Mouse (Mus musculus) CH12.LX (cell line): ENCODE measurements around the gene Hmga2. TPM values are rescaled to one million over a fixed set of nuclear protein-coding genes. Genes with fewer than 3 reads are reported as not detected.

Experiments
- DNase-seq: peaks from one replicate; pipeline ENCODE4 v3.0.0-alpha.2; 2013; ENCODE audit errors: extremely low read depth
- H3K27ac ChIP-seq: 2 replicates; pipeline ENCODE4 v1.5.1; 2012; ENCODE audit warnings: low read depth, mild to moderate bottlenecking, control low read depth, moderate library complexity; ENCODE audit not compliant: insufficient read depth
- H3K27me3 ChIP-seq: replicated peaks from 2 replicates; pipeline ENCODE3; 2012; ENCODE audit warnings: inconsistent platforms
- H3K36me3 ChIP-seq, 2 experiments: replicated peaks in 1 of 2; 2 replicates each; pipeline versions ENCODE3 to v1.6.1; 2012; ENCODE audit warnings: inconsistent platforms in 1 of 2, low read length in 1 of 2, mild to moderate bottlenecking in 1 of 2, mixed read lengths in 1 of 2, moderate library complexity in 1 of 2; ENCODE audit not compliant: control insufficient read depth in 1 of 2, insufficient read depth in 1 of 2
- H3K4me1 ChIP-seq, 2 experiments: 2 replicates each; pipeline ENCODE4 v1.6.1; 2012; ENCODE audit warnings: inconsistent platforms in 1 of 2, moderate library complexity in 1 of 2; ENCODE audit not compliant: insufficient read depth in 2 of 2, control insufficient read depth in 1 of 2
- H3K4me2 ChIP-seq: 2 replicates; pipeline ENCODE4 v1.6.1; 2012; ENCODE audit warnings: low read depth, mild to moderate bottlenecking, control low read depth; ENCODE audit not compliant: poor library complexity, insufficient read depth, severe bottlenecking
- H3K4me3 ChIP-seq, 3 experiments: fragments of 150-350 bp in 1 of 3; sonication (generic) in 1 of 3; replicated peaks in 1 of 3; 2 replicates each; pipeline versions ENCODE3 to v1.5.1; 2011 to 2012; ENCODE audit warnings: low read depth in 2 of 3, low read length in 2 of 3, mild to moderate bottlenecking in 2 of 3, moderate library complexity in 2 of 3, control low read depth in 1 of 3, improper control_type of control experiment in 1 of 3, inconsistent platforms in 1 of 3, mixed read lengths in 1 of 3; ENCODE audit not compliant: poor library complexity in 1 of 3
- H3K79me2 ChIP-seq: replicated peaks from 2 replicates; pipeline ENCODE4 v1.6.1; 2012; ENCODE audit warnings: mild to moderate bottlenecking, moderate library complexity; ENCODE audit not compliant: control insufficient read depth, poor library complexity, insufficient read depth, severe bottlenecking; ENCODE audit errors: extremely low read depth
- H3K9ac ChIP-seq: 2 replicates; pipeline ENCODE4 v1.6.1; 2012; ENCODE audit warnings: low read depth, mild to moderate bottlenecking, control low read depth, moderate library complexity; ENCODE audit not compliant: insufficient read depth
- H3K9me3 ChIP-seq: replicated peaks from 2 replicates; pipeline ENCODE3; 2012; ENCODE audit warnings: low read length, inconsistent platforms, mixed read lengths
- BHLHE40 ChIP-seq: IDR thresholded peaks from 2 replicates; pipeline ENCODE4 v1.6.1; 2011; ENCODE audit warnings: mild to moderate bottlenecking, low read depth, low read length, improper control_type of control experiment
- CHD1 ChIP-seq: IDR thresholded peaks from 2 replicates; pipeline ENCODE4 v1.6.1; 2012; ENCODE audit warnings: low read depth, low read length, improper control_type of control experiment, inconsistent platforms
- ELF1 ChIP-seq: IDR thresholded peaks from 2 replicates; pipeline ENCODE4 v1.6.1; 2014; ENCODE audit warnings: low read depth, mild to moderate bottlenecking, inconsistent platforms, low read length, improper control_type of control experiment
- EP300 ChIP-seq: IDR thresholded peaks from 2 replicates; pipeline ENCODE4 v1.6.1; 2011; ENCODE audit warnings: low read length, improper control_type of control experiment
- ETS1 ChIP-seq: conservative IDR thresholded peaks from 2 replicates; pipeline ENCODE4 v1.6.1; 2012; ENCODE audit warnings: low read depth, mild to moderate bottlenecking, inconsistent platforms, low read length, improper control_type of control experiment, moderate library complexity
- GABPA ChIP-seq: IDR thresholded peaks from 2 replicates; pipeline ENCODE4 v1.6.1; 2012; ENCODE audit warnings: low read depth, low read length, improper control_type of control experiment, inconsistent platforms; ENCODE audit not compliant: insufficient replicate concordance
- HCFC1 ChIP-seq: IDR thresholded peaks from 2 replicates; pipeline ENCODE4 v1.6.1; 2012; ENCODE audit warnings: low read depth, mild to moderate bottlenecking, inconsistent platforms, low read length, improper control_type of control experiment
- JUN ChIP-seq: IDR thresholded peaks from 2 replicates; pipeline ENCODE4 v1.6.1; 2011; ENCODE audit warnings: low read depth, mild to moderate bottlenecking, low read length, improper control_type of control experiment, moderate library complexity; ENCODE audit not compliant: insufficient read depth
- KAT2A ChIP-seq: IDR thresholded peaks from 2 replicates; pipeline ENCODE4 v1.6.1; 2012; ENCODE audit warnings: low read length, improper control_type of control experiment, inconsistent platforms; ENCODE audit not compliant: insufficient replicate concordance
- MEF2A ChIP-seq: IDR thresholded peaks from 2 replicates; pipeline ENCODE4 v1.6.1; 2014; ENCODE audit warnings: low read depth, mild to moderate bottlenecking, inconsistent platforms, low read length, improper control_type of control experiment, borderline replicate concordance
- MXI1 ChIP-seq: IDR thresholded peaks from 2 replicates; pipeline ENCODE4 v1.6.1; 2011; ENCODE audit warnings: mild to moderate bottlenecking, low read depth, low read length, improper control_type of control experiment
- NELFE ChIP-seq: IDR thresholded peaks from 2 replicates; pipeline ENCODE4 v1.6.1; 2011; ENCODE audit warnings: low read depth, low read length, improper control_type of control experiment
- PAX5 ChIP-seq: IDR thresholded peaks from 2 replicates; pipeline ENCODE4 v1.6.1; 2012; ENCODE audit warnings: low read length, inconsistent platforms, mixed read lengths
- POLR2A ChIP-seq: IDR thresholded peaks from 2 replicates; pipeline ENCODE4 v1.6.1; 2011; ENCODE audit warnings: low read depth, mild to moderate bottlenecking, improper control_type of control experiment, low read length
- RAD21 ChIP-seq: IDR thresholded peaks from 2 replicates; pipeline ENCODE4 v1.6.1; 2011; ENCODE audit warnings: low read depth, mild to moderate bottlenecking, low read length, improper control_type of control experiment, moderate library complexity
- RCOR1 ChIP-seq: conservative IDR thresholded peaks from 2 replicates; pipeline ENCODE4 v1.6.1; 2012; ENCODE audit warnings: low read depth, mild to moderate bottlenecking, inconsistent platforms, low read length, improper control_type of control experiment
- SIN3A ChIP-seq: IDR thresholded peaks from 2 replicates; pipeline ENCODE4 v1.6.1; 2012; ENCODE audit warnings: low read length, improper control_type of control experiment, inconsistent platforms
- TBP ChIP-seq: conservative IDR thresholded peaks from 2 replicates; pipeline ENCODE4 v1.6.1; 2011; ENCODE audit warnings: low read depth, low read length, improper control_type of control experiment
- ZC3H11A ChIP-seq: IDR thresholded peaks from 2 replicates; pipeline ENCODE4 v1.6.1; 2012; ENCODE audit warnings: low read depth, mild to moderate bottlenecking, inconsistent platforms, low read length, improper control_type of control experiment
- ZKSCAN1 ChIP-seq: IDR thresholded peaks from 2 replicates; pipeline ENCODE4 v1.6.1; 2012; ENCODE audit warnings: low read depth, inconsistent platforms, low read length, improper control_type of control experiment, borderline replicate concordance
- dilution Hi-C: fragments of 300-500 bp; cut with MboI; formaldehyde crosslinking; loops from 2 replicates; pipeline ENCODE4 v1.14.3; 2020; ENCODE audit warnings: low sequenced_read_pairs; ENCODE audit not compliant: extremely low pct_unique_long_range_greater_than_20kb, extremely low pct_ligation_motif_present
- in situ Hi-C: fragments of 300-500 bp; cut with MboI; formaldehyde crosslinking; loops from 3 replicates; pipeline ENCODE4 v1.14.3; 2019; ENCODE audit warnings: low sequenced_read_pairs, low pct_ligation_motif_present, low pct_unique_long_range_greater_than_20kb, mixed read lengths
- polyA plus RNA-seq: library from polyadenylated mRNA; unstranded; fragments of >175 nt; gene quantifications from 2 replicates; pipeline ENCODE4 v1.2.1, GENCODE M21; 2012; ENCODE audit warnings: low read depth; ENCODE audit not compliant: insufficient read length
- total RNA-seq, 2 experiments: library from RNA; depleted of rRNA; stranded (reverse); fragments of 300-350 nt in 1 of 2; fragments of >200 nt in 1 of 2; gene quantifications; 2 replicates each; pipeline ENCODE4 v1.2.3; 2012 to 2014

Gene Hmga2
- total and polyA plus RNA-seq, 3 experiments = not detected

- Histone ChIP-seq H3K4me1 (no peaks in the 10 kb centered on the region), H3K9me3 (peaks cover 64% of the 10 kb centered on the region), H3K27ac (no peak overlapping the region), H3K9ac (no peak overlapping the region), H3K79me2 (no peaks in the 10 kb centered on the region), H3K27me3 (no peaks in the 10 kb centered on the region), H3K4me2 (no peak overlapping the region), H3K4me3 (no peak overlapping the region), H3K36me3 (no peaks in the 10 kb centered on the region)
- dilution Hi-C loops = no loop called here
- no peak for DNase-seq
- TF ChIP-seq POLR2A (no peak), HCFC1 (no peak), NELFE (no peak), PAX5 (no peak), ZC3H11A (no peak), MEF2A (no peak), KAT2A (no peak), SIN3A (no peak), JUN (no peak), ELF1 (no peak)
- in situ Hi-C loops = no loop called here
Observed at GRCm38 (mm10) chr10:120422820-120423219, 53.4 kb downstream of the Hmga2 start.

- Histone ChIP-seq H3K9me3 (peaks cover 63% of the 10 kb centered on the region), H3K27ac (no peak overlapping the region), H3K4me1 (no peaks in the 10 kb centered on the region), H3K79me2 (no peaks in the 10 kb centered on the region)
- dilution Hi-C loops = no loop called here
- in situ Hi-C loops = no loop called here
- TF ChIP-seq RAD21 = no peak
- no peak for TF ChIP-seq RCOR1
- TF ChIP-seq MXI1 = no peak
- no peak for TF ChIP-seq EP300
- TF ChIP-seq, all 38 proteins: peak for 0
- Histone ChIP-seq H3K9ac (no peak overlapping the region), H3K36me3 (no peaks in the 10 kb centered on the region), H3K27me3 (no peaks in the 10 kb centered on the region), H3K4me3 (no peak overlapping the region), H3K4me2 (no peak overlapping the region)
- DNase-seq = no peak
Observed at GRCm38 (mm10) chr10:120422050-120422449, 54.2 kb downstream of the Hmga2 start.

GRCm38 (mm10) chr10:120420971-120421629, 55.2 kb downstream of the Hmga2 start:
- Histone ChIP-seq H3K27ac (no peak overlapping the region), H3K79me2 (no peaks in the 10 kb centered on the region), H3K27me3 (no peaks in the 10 kb centered on the region), H3K4me2 (no peak overlapping the region), H3K9ac (no peak overlapping the region), H3K36me3 (no peaks in the 10 kb centered on the region), H3K4me3 (no peak overlapping the region), H3K4me1 (no peaks in the 10 kb centered on the region), H3K9me3 (peaks cover 63% of the 10 kb centered on the region)
- no peak for DNase-seq
- in situ Hi-C loops (no loop called here), dilution Hi-C loops (no loop called here)
- TF ChIP-seq ELF1 (no peak), POLR2A (no peak), ETS1 (no peak), SIN3A (no peak), GABPA (no peak), TBP (no peak), CHD1 (no peak), BHLHE40 (no peak), ZKSCAN1 (no peak)
